Mouse (Mus musculus) kidney, embryonic 15.5 days (tissue): ENCODE measurements around the gene Slc9a3r1. TPM values are rescaled to one million over a fixed set of nuclear protein-coding genes. Genes with fewer than 3 reads are reported as not detected.

Experiments
- ATAC-seq: fragments of 200-750 bp; cut with Nextera tagmentation; replicated peaks from 2 replicates; pipeline ENCODE4 v1.8.0; 2017; ENCODE audit warnings: moderate TSS enrichment; ENCODE audit not compliant: low FRiP score
- H3K27ac ChIP-seq: fragments of 300-500 bp; sonication (generic); 2 replicates; pipeline ENCODE4 v1.5.1; 2015; ENCODE audit warnings: mild to moderate bottlenecking, inconsistent platforms
- H3K27me3 ChIP-seq: fragments of 300-500 bp; sonication (generic); 2 replicates; pipeline ENCODE4 v1.6.1; 2015; ENCODE audit warnings: inconsistent platforms
- H3K36me3 ChIP-seq: fragments of 300-500 bp; sonication (generic); 2 replicates; pipeline ENCODE4 v1.6.1; 2015; ENCODE audit warnings: inconsistent platforms
- H3K4me1 ChIP-seq: fragments of 300-500 bp; sonication (generic); 2 replicates; pipeline ENCODE4 v1.6.1; 2015; ENCODE audit warnings: inconsistent platforms
- H3K4me2 ChIP-seq: fragments of 300-500 bp; sonication (generic); 2 replicates; pipeline ENCODE4 v1.6.1; 2015; ENCODE audit warnings: moderate library complexity, mild to moderate bottlenecking, inconsistent platforms
- H3K4me3 ChIP-seq: fragments of 300-500 bp; sonication (generic); replicated peaks from 2 replicates; pipeline ENCODE4 v1.5.1; 2015; ENCODE audit warnings: mild to moderate bottlenecking, inconsistent platforms
- H3K9ac ChIP-seq: fragments of 300-500 bp; sonication (generic); 2 replicates; pipeline ENCODE4 v1.6.1; 2015; ENCODE audit warnings: mild to moderate bottlenecking, inconsistent platforms
- H3K9me3 ChIP-seq: fragments of 300-500 bp; sonication (generic); replicated peaks from 2 replicates; pipeline ENCODE4 v1.6.1; 2016; ENCODE audit warnings: inconsistent platforms
- WGBS: fragments of 180-500 bp; shearing (Covaris S2); methylation state at CpG from one replicate; pipeline ENCODE4 v1.1.7; 2015; ENCODE audit warnings: mixed read lengths; 5-methylcytosine and 5-hydroxymethylcytosine counted together
- polyA plus RNA-seq: library from polyadenylated mRNA; unstranded; fragments of >200 nt; fragmentation: Nextera tagmentation; extraction: Ambion mirVana; gene quantifications from 2 replicates; pipeline ENCODE4 v1.2.1, GENCODE M21; 2015

Gene Slc9a3r1
- 123 and 127 TPM in 2 replicates for polyA plus RNA-seq

- H3K4me3 ChIP-seq, result peak within 1 kb of the TSS; percentile 66
- ATAC-seq, result peak; percentile 94
- H3K36me3 ChIP-seq, result no peaks in the 10 kb centered on the region
- H3K9me3 ChIP-seq, result no peaks in the 10 kb centered on the region
- peak within 1 kb of the TSS; percentile 64 for H3K9ac ChIP-seq
- WGBS, result under 1% methylated on average over 47 of the region's 47 CpGs
- peak within 1 kb of the TSS; percentile 87 for H3K27ac ChIP-seq
- peak within 1 kb of the TSS; percentile 89 for H3K4me2 ChIP-seq
- H3K4me1 ChIP-seq, result peaks cover 60% of the 10 kb centered on the region
- H3K27me3 ChIP-seq, result no peaks in the 10 kb centered on the region; the same call in 1 of the 2 replicates
Observed at GRCm38 (mm10) chr11:115162832-115163480, at the start of gene Slc9a3r1. Gene Slc9a3r1, plus strand, starts transcription at chr11:115163341.

GRCm38 (mm10) chr11:115119409-115119808 is 43.7 kb upstream of the Slc9a3r1 start:
- ATAC-seq, result no peak
- H3K27me3 ChIP-seq, result no peaks in the 10 kb centered on the region
- no peaks in the 10 kb centered on the region for H3K9me3 ChIP-seq
- no peak overlapping the region for H3K27ac ChIP-seq
- H3K4me1 ChIP-seq, result no peaks in the 10 kb centered on the region
- 67% methylated on average over 9 of the region's 9 CpGs for WGBS
- H3K4me2 ChIP-seq, result no peak overlapping the region
- no peak overlapping the region for H3K9ac ChIP-seq
- H3K4me3 ChIP-seq, result no peak overlapping the region
- no peaks in the 10 kb centered on the region for H3K36me3 ChIP-seq

- H3K4me2 ChIP-seq, result no peak overlapping the region
- no peak for ATAC-seq
- H3K27ac ChIP-seq, result no peak overlapping the region
- H3K9ac ChIP-seq, result no peak overlapping the region
- H3K36me3 ChIP-seq, result no peaks in the 10 kb centered on the region
- H3K9me3 ChIP-seq, result no peaks in the 10 kb centered on the region
- no peak overlapping the region for H3K4me3 ChIP-seq
- H3K4me1 ChIP-seq, result no peaks in the 10 kb centered on the region
- H3K27me3 ChIP-seq, result no peaks in the 10 kb centered on the region
- 66% methylated on average over 4 of the region's 4 CpGs for WGBS
Observed at GRCm38 (mm10) chr11:115128483-115128882, 34.7 kb upstream of the Slc9a3r1 start.

GRCm38 (mm10) chr11:115129508-115130126 is 33.5 kb upstream of the Slc9a3r1 start:
- H3K4me3 ChIP-seq, result no peak overlapping the region
- 84% methylated on average over 13 of the region's 13 CpGs for WGBS
- no peak for ATAC-seq
- H3K9me3 ChIP-seq, result no peaks in the 10 kb centered on the region
- H3K4me2 ChIP-seq, result no peak overlapping the region
- no peaks in the 10 kb centered on the region for H3K4me1 ChIP-seq
- no peak overlapping the region for H3K9ac ChIP-seq
- H3K27me3 ChIP-seq, result no peaks in the 10 kb centered on the region
- H3K36me3 ChIP-seq, result no peaks in the 10 kb centered on the region
- no peak overlapping the region for H3K27ac ChIP-seq

GRCm38 (mm10) chr11:115131768-115132381 is 31.3 kb upstream of the Slc9a3r1 start:
- 72% methylated on average over 8 of the region's 8 CpGs for WGBS

GRCm38 (mm10) chr11:115133800-115134199 is 29.3 kb upstream of the Slc9a3r1 start, which contains the start of gene Cd300lf:
Gene Cd300lf, minus strand, starts transcription at chr11:115133992.
- Histone ChIP-seq H3K4me3 (no peak within 1 kb of the TSS), H3K9ac (no peak within 1 kb of the TSS), H3K36me3 (no peaks in the 10 kb centered on the region), H3K9me3 (no peaks in the 10 kb centered on the region), H3K27me3 (no peaks in the 10 kb centered on the region), H3K4me2 (no peak within 1 kb of the TSS), H3K27ac (no peak within 1 kb of the TSS), H3K4me1 (no peaks in the 10 kb centered on the region)
- ATAC-seq, result no peak
- WGBS, result 77% methylated on average over 8 of the region's 8 CpGs

More at GRCm38 (mm10) chr11:115131768-115132381, 31.3 kb upstream of the Slc9a3r1 start:
- Histone ChIP-seq H3K4me2 (no peak overlapping the region), H3K9ac (no peak overlapping the region), H3K9me3 (no peaks in the 10 kb centered on the region), H3K27ac (no peak overlapping the region), H3K4me1 (no peaks in the 10 kb centered on the region), H3K4me3 (no peak overlapping the region), H3K27me3 (no peaks in the 10 kb centered on the region), H3K36me3 (no peaks in the 10 kb centered on the region)
- no peak for ATAC-seq

- Histone ChIP-seq H3K9me3 (no peaks in the 10 kb centered on the region), H3K9ac (no peak overlapping the region), H3K4me3 (no peak overlapping the region), H3K27ac (no peak overlapping the region), H3K4me1 (no peaks in the 10 kb centered on the region), H3K27me3 (no peaks in the 10 kb centered on the region), H3K36me3 (no peaks in the 10 kb centered on the region), H3K4me2 (no peak overlapping the region)
- no peak for ATAC-seq
- 80% methylated on average over 5 of the region's 5 CpGs for WGBS
Observed at GRCm38 (mm10) chr11:115138597-115139262, 24.4 kb upstream of the Slc9a3r1 start.

GRCm38 (mm10) chr11:115141970-115142369 is 21.2 kb upstream of the Slc9a3r1 start:
- Histone ChIP-seq H3K9me3 (no peaks in the 10 kb centered on the region), H3K4me3 (no peak overlapping the region), H3K36me3 (no peaks in the 10 kb centered on the region), H3K9ac (no peak overlapping the region), H3K27ac (no peak overlapping the region), H3K4me2 (no peak overlapping the region), H3K27me3 (no peaks in the 10 kb centered on the region), H3K4me1 (no peaks in the 10 kb centered on the region)
- no peak for ATAC-seq
- whole genome bisulfite sequencing, result 83% methylated on average over 2 of the region's 2 CpGs

GRCm38 (mm10) chr11:115147813-115148212 is 15.3 kb upstream of the Slc9a3r1 start:
- H3K4me2 ChIP-seq, result no peak overlapping the region
- H3K9me3 ChIP-seq, result no peaks in the 10 kb centered on the region
- ATAC-seq, result no peak
- no peak overlapping the region for H3K4me3 ChIP-seq
- WGBS, result 85% methylated on average over 4 of the region's 4 CpGs
- H3K4me1 ChIP-seq, result peaks cover 14% of the 10 kb centered on the region; the same call in 1 of the 2 replicates
- H3K36me3 ChIP-seq, result no peaks in the 10 kb centered on the region
- peaks cover 3% of the 10 kb centered on the region; the same call in 1 of the 2 replicates for H3K27me3 ChIP-seq
- no peak overlapping the region for H3K27ac ChIP-seq
- H3K9ac ChIP-seq, result no peak overlapping the region

GRCm38 (mm10) chr11:115150741-115151254 is 12.3 kb upstream of the Slc9a3r1 start:
- H3K9ac ChIP-seq, result no peak overlapping the region
- no peaks in the 10 kb centered on the region for H3K9me3 ChIP-seq
- H3K36me3 ChIP-seq, result no peaks in the 10 kb centered on the region
- peaks cover 38% of the 10 kb centered on the region for H3K4me1 ChIP-seq
- no peak overlapping the region for H3K27ac ChIP-seq
- WGBS, result 48% methylated on average over 6 of the region's 6 CpGs
- H3K4me3 ChIP-seq, result no peak overlapping the region
- no peak for ATAC-seq
- H3K27me3 ChIP-seq, result peaks cover 32% of the 10 kb centered on the region
- H3K4me2 ChIP-seq, result no peak overlapping the region

- 8% methylated on average over 15 of the region's 15 CpGs for WGBS
- Histone ChIP-seq H3K27ac (no peak overlapping the region), H3K9ac (peak overlapping the region; percentile 23; the same call in 1 of the 2 replicates), H3K4me2 (peak overlapping the region; percentile 69), H3K4me1 (peaks cover 38% of the 10 kb centered on the region), H3K27me3 (peaks cover 42% of the 10 kb centered on the region), H3K9me3 (no peaks in the 10 kb centered on the region), H3K36me3 (no peaks in the 10 kb centered on the region), H3K4me3 (peak overlapping the region; percentile 41)
- peak; percentile 52; the same call in 1 of the 2 replicates for ATAC-seq
Observed at GRCm38 (mm10) chr11:115151755-115152429, 11.2 kb upstream of the Slc9a3r1 start.
